18 mouse cellular contexts compared by ENCODE assay signal in genomic region chr6:6692056-6692770, GRCm38 (mm10).
"Had no signal": no experiment of that assay in that cellular context is flagged by ENCODE, and none has a peak within 500 bp of the region (broad histone marks: within the 10 kb centered on the region; RNA-seq: fewer than 3 reads in every experiment).

No protein-coding gene starts in this region.

- H3K27ac ChIP-seq: kidney, embryonic 15.5 days; left cerebral cortex, adult 2 months; liver, embryonic 13.5 days; midbrain, embryonic 10.5 days; neural tube, embryonic 12.5 days; neural tube, embryonic 15.5 days had no signal

- DNase-seq: kidney, adult 8-10 months; kidney, postnatal 10 days; kidney, postnatal 36 days; layer of hippocampus, postnatal 36 days; liver, embryonic 13.5 days; lung, adult 2 months; lung, postnatal 14 days; lung, postnatal 4 days; midbrain, embryonic 14.5 days; retina, postnatal 1 day; right cerebral cortex, postnatal 25 days; thymus, adult 18-20 months; thymus, postnatal 36 days had no signal

- H3K36me3 ChIP-seq: kidney, embryonic 15.5 days; liver, embryonic 13.5 days; midbrain, embryonic 10.5 days; neural tube, embryonic 12.5 days; neural tube, embryonic 15.5 days had no signal

- H3K4me3 ChIP-seq: kidney, embryonic 15.5 days; left cerebral cortex, adult 2 months; liver, embryonic 13.5 days; midbrain, embryonic 10.5 days; neural tube, embryonic 12.5 days; neural tube, embryonic 15.5 days had no signal

- H3K27me3 ChIP-seq: kidney, embryonic 15.5 days; liver, embryonic 13.5 days; neural tube, embryonic 12.5 days; neural tube, embryonic 15.5 days had no signal
